Mouse (Mus musculus): ENCODE measurements around the gene Krba1. TPM values are rescaled to one million over a fixed set of nuclear protein-coding genes. Genes with fewer than 3 reads are reported as not detected.

Krba1 gene
- polyA plus RNA-seq, 1 experiment from 2014 or later, result 29.4 TPM

DNA sequence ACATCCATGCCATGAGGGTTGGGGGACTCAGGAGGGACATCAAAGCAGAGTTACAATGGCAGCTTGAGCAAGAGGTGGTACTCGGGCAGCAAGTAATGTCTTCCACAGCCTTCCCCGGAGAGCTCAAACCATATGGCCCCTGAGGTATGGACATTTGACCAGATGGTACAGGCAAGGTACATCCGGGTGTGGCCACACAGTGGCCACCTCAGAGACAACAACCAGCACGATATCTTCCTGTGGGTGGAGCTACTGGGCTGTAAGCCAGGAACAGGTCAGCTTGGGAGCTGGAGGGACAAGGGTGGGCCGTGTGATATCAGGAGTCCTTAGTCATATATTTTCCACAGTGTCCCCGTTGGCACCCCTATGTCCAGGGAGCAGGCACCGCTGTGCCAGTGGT lies 72.1 kb downstream of the Krba1 start:
- no peak for ATAC-seq (replicated peaks)
- no peak overlapping the region for H3K4me3 ChIP-seq

More for the DNA sequence above, 72.1 kb downstream of the Krba1 start:
- Histone ChIP-seq H3K4me1 (no peaks in the 10 kb centered on the region), H3K27me3 (no peaks in the 10 kb centered on the region), H3K4me2 (replicated peaks) (no peak overlapping the region), H3K36me3 (no peaks in the 10 kb centered on the region), H3K27ac (replicated peaks) (no peak overlapping the region), H3K9ac (replicated peaks) (no peak overlapping the region), H3K9me3 (no peaks in the 10 kb centered on the region)
- WGBS, result 83% methylated on average over 7 of the region's 7 CpGs

Small RNAs within 50 kb of the gene (microRNA-seq; reads per million reads assigned to microRNA genes)
- gene Gm24325, result not detected

Other genes starting within 250 kb of the Krba1 start
- gene Zfp467, start 50.2 kb downstream of the Krba1 start, polyA plus RNA-seq (2015; fragmentation: Nextera tagmentation; extraction: Ambion mirVana), result 30.0 and 34.2 TPM in 2 replicates
- 0.13 and 0.70 TPM in 2 replicates for gene Sspo, start 52.6 kb downstream of the Krba1 start, polyA plus RNA-seq (2015; fragmentation: Nextera tagmentation; extraction: Ambion mirVana)
- gene Atp6v0e2, start 142.0 kb downstream of the Krba1 start, polyA plus RNA-seq (2015; fragmentation: Nextera tagmentation; extraction: Ambion mirVana), result 199 and 211 TPM in 2 replicates
- 15.4 and 18.0 TPM in 2 replicates for gene Lrrc61, start 159.2 kb downstream of the Krba1 start, polyA plus RNA-seq (2015; fragmentation: Nextera tagmentation; extraction: Ambion mirVana)
- gene Rarres2, start 177.2 kb downstream of the Krba1 start, polyA plus RNA-seq (2015; fragmentation: Nextera tagmentation; extraction: Ambion mirVana), result 3.0 and 3.4 TPM in 2 replicates
- gene Gm45021, start 194.0 kb downstream of the Krba1 start, polyA plus RNA-seq (2015; fragmentation: Nextera tagmentation; extraction: Ambion mirVana), result not detected in 2 replicates
- 34.9 and 35.8 TPM in 2 replicates for gene Repin1, start 198.3 kb downstream of the Krba1 start, polyA plus RNA-seq (2015; fragmentation: Nextera tagmentation; extraction: Ambion mirVana)
- not detected in 2 replicates for gene Gm44965, start 198.4 kb downstream of the Krba1 start, polyA plus RNA-seq (2015; fragmentation: Nextera tagmentation; extraction: Ambion mirVana)
- gene Zfp775, start 206.5 kb downstream of the Krba1 start, polyA plus RNA-seq (2015; fragmentation: Nextera tagmentation; extraction: Ambion mirVana), result 15.8 and 20.5 TPM in 2 replicates
- gene AI854703, start 231.2 kb downstream of the Krba1 start, polyA plus RNA-seq (2015; fragmentation: Nextera tagmentation; extraction: Ambion mirVana), result 10.1 and 11.2 TPM in 2 replicates